Comparison of ENCODE assay signal across 8 mouse cellular contexts in genomic region chr17:25785281-25785745, GRCm38 (mm10). TPM values are rescaled to one million over a fixed set of nuclear protein-coding genes. Genes with fewer than 3 reads are reported as not detected.
DNase-seq lines count a peak whose midpoint lies in the region; ATAC-seq and TF ChIP-seq lines count a peak whose summit lies in the region.

Gene Haghl (minus strand): TSS chr17:25785673.

- peaks cover 37% of the 10 kb centered on the region for H3K4me1 ChIP-seq in G1E (ENCODE audit: insufficient read depth, low read depth, low read length)
- peaks cover 6% of the 10 kb centered on the region for H3K4me1 ChIP-seq in forebrain, postnatal 0 days (ENCODE audit: insufficient read depth)
- H3K4me1 ChIP-seq in lung, embryonic 15.5 days, result peaks cover 22% of the 10 kb centered on the region

- DNase-seq in G1E (ENCODE audit: low spot score), result peak; percentile 92
- peak; percentile 96 to 99 for DNase-seq in cerebellum, adult 18-20 months
- DNase-seq in forebrain, postnatal 0 days, result peak; percentile 99
- peak; percentile 96 for DNase-seq in heart, postnatal 4 days
- peak; percentile 94 to 98 for DNase-seq in layer of hippocampus, adult 8-10 months (ENCODE audit: low spot score in 2 of 2)
- DNase-seq in ovary, adult 18-20 months (ENCODE audit: low spot score), result peak; percentile 89
- peak; percentile 97 for DNase-seq in thymus, postnatal 0 days (ENCODE audit: low spot score)

- under 1% methylated on average over 23 of the region's 23 CpGs for WGBS in forebrain, postnatal 0 days
- WGBS in lung, embryonic 15.5 days, result under 1% methylated on average over 23 of the region's 23 CpGs

- peak within 1 kb of the TSS; percentile 81 for H3K27ac ChIP-seq in forebrain, postnatal 0 days (ENCODE audit: low read depth, low read length)
- H3K27ac ChIP-seq in lung, embryonic 15.5 days, result peak within 1 kb of the TSS; percentile 91

- H3K9me3 ChIP-seq in G1E (replicated peaks), result no peaks in the 10 kb centered on the region
- no peaks in the 10 kb centered on the region for H3K9me3 ChIP-seq in forebrain, postnatal 0 days (ENCODE audit: low read length)
- H3K9me3 ChIP-seq in lung, embryonic 15.5 days, result no peaks in the 10 kb centered on the region

- H3K4me2 ChIP-seq in forebrain, postnatal 0 days (ENCODE audit: low read depth), result peak within 1 kb of the TSS; percentile 82
- peak within 1 kb of the TSS; percentile 80 for H3K4me2 ChIP-seq in lung, embryonic 15.5 days

- peaks cover 84% of the 10 kb centered on the region for H3K36me3 ChIP-seq in G1E (replicated peaks)
- H3K36me3 ChIP-seq in forebrain, postnatal 0 days (ENCODE audit: insufficient read depth), result peaks cover 49% of the 10 kb centered on the region
- H3K36me3 ChIP-seq in lung, embryonic 15.5 days, result peaks cover 44% of the 10 kb centered on the region

- TF ChIP-seq CTCF in G1E (IDR thresholded peaks at IDR 0.05; ENCODE audit: low read depth, low read length), result no peak
- TF ChIP-seq CTCF in forebrain, postnatal 0 days (IDR thresholded peaks at IDR 0.05; ENCODE audit: low read depth), result no peak

- ATAC-seq in G1E (ENCODE audit: extremely low read depth, insufficient number of reproducible peaks, low FRiP score, poor library complexity, severe bottlenecking), result peak; percentile 72
- peak; percentile 89 for ATAC-seq in forebrain, postnatal 0 days
- ATAC-seq in lung, embryonic 15.5 days (ENCODE audit: borderline replicate concordance, extremely low read depth, low FRiP score, low TSS enrichment), result peak; percentile 84

- H3K27me3 ChIP-seq in G1E (ENCODE audit: insufficient read depth, low read length), result no peaks in the 10 kb centered on the region
- H3K27me3 ChIP-seq in forebrain, postnatal 0 days (ENCODE audit: insufficient read depth, low read length), result no peaks in the 10 kb centered on the region
- no peaks in the 10 kb centered on the region for H3K27me3 ChIP-seq in lung, embryonic 15.5 days

- peak within 1 kb of the TSS; percentile 79 for H3K4me3 ChIP-seq in G1E (ENCODE audit: low read depth, low read length)
- H3K4me3 ChIP-seq in forebrain, postnatal 0 days (ENCODE audit: low read depth, low read length), result peak within 1 kb of the TSS; percentile 70
- H3K4me3 ChIP-seq in lung, embryonic 15.5 days, result peak within 1 kb of the TSS; percentile 78

- H3K9ac ChIP-seq in forebrain, postnatal 0 days, result peak within 1 kb of the TSS; percentile 70
- H3K9ac ChIP-seq in lung, embryonic 15.5 days, result peak within 1 kb of the TSS; percentile 73

RNA-seq across cellular contexts. Expression of gene Haghl, which starts in this region (rescaled TPM):
- total RNA-seq in G1E (2014; fragmentation: Nextera tagmentation) (7.0 and 11.7 TPM in 2 replicates), G1E (2017) (15.5 and 17.1 TPM in 2 replicates)
- polyA plus RNA-seq in G1E (2012), result 15.4 and 17.1 TPM in 2 replicates
- total RNA-seq in forebrain, postnatal 0 days (2014; rRNA removed), result 118 and 141 TPM in 2 replicates
- 139 and 154 TPM in 2 replicates for polyA plus RNA-seq in forebrain, postnatal 0 days (2015; fragmentation: Nextera tagmentation; extraction: Ambion mirVana)
- 10 to 100 TPM; 27.8 to 29.4 TPM for total RNA-seq in heart, postnatal 4 days (2021)
- total RNA-seq in layer of hippocampus, adult 8-10 months (2022), result 100 to 1,000 TPM in 2 of 4 experiments, 10 to 100 TPM in 2; 94.5 to 130 (median 112) TPM
- polyA plus RNA-seq in lung, embryonic 15.5 days (2015; fragmentation: Nextera tagmentation; extraction: Ambion mirVana), result 58.3 and 59.9 TPM in 2 replicates
- polyA plus RNA-seq in thymus, postnatal 0 days (2015; fragmentation: Nextera tagmentation; extraction: Ambion mirVana), result 55.2 and 60.5 TPM in 2 replicates

Comparison
In these comparisons a context has a peak if more than half of its experiments do, and no peak if none do; other contexts are left out.
1. Peak in every context shown above with its lines: DNase-seq, ATAC-seq, H3K4me3 ChIP-seq and H3K27ac ChIP-seq.